Mouse (Mus musculus) layer of hippocampus, postnatal 10 days (tissue): ENCODE data around the gene Gstm1. TPM values are rescaled to one million over a fixed set of nuclear protein-coding genes. Genes with fewer than 3 reads are reported as not detected.
"Not testable (repeated sequence)": the region's sequence is repeated elsewhere in the genome, so short reads cannot be mapped to it uniquely, and the experiment has no call there.

Experiments
- DNase-seq, 2 experiments: peaks; one replicate each; pipeline ENCODE4 v3.0.0; 2021; ENCODE audit warnings: low spot score in 2 of 2
- total RNA-seq, 2 experiments: library from RNA; stranded (reverse); gene quantifications; 2 replicates each; pipeline ENCODE4 v1.2.3; 2021

Gstm1 gene
- total RNA-seq, 2 experiments from 2014 or later = 94.4 to 102 TPM

- not testable (repeated sequence) for DNase-seq
Measured at GRCm38 (mm10) chr3:108016468-108016867, 1.3 kb downstream of the Gstm1 start.

GRCm38 (mm10) chr3:108014974-108015346 is 2.8 kb downstream of the Gstm1 start:
- DNase-seq = no peak

- no peak for DNase-seq
Measured at GRCm38 (mm10) chr3:108014098-108014973, 3.4 kb downstream of the Gstm1 start.

GRCm38 (mm10) chr3:108013331-108013871 is 4.4 kb downstream of the Gstm1 start:
- peak; percentile 45 to 48 for DNase-seq

GRCm38 (mm10) chr3:108011558-108011957 is 6.2 kb downstream of the Gstm1 start:
- DNase-seq = no peak

- DNase-seq = peak; percentile 57 to 67
Measured at GRCm38 (mm10) chr3:108010286-108010685, 7.5 kb downstream of the Gstm1 start.

- no peak for DNase-seq
Measured at GRCm38 (mm10) chr3:108002021-108002420, 15.8 kb downstream of the Gstm1 start.

GRCm38 (mm10) chr3:107999491-107999890 is 18.3 kb downstream of the Gstm1 start:
- no peak for DNase-seq

- DNase-seq = no peak
Measured at GRCm38 (mm10) chr3:107998591-107998990, 19.2 kb downstream of the Gstm1 start.

GRCm38 (mm10) chr3:107996576-107996975 is 21.2 kb downstream of the Gstm1 start:
- no peak for DNase-seq

GRCm38 (mm10) chr3:107995974-107996373 is 21.8 kb downstream of the Gstm1 start:
- not testable (repeated sequence) for DNase-seq

- DNase-seq = no peak
Measured at GRCm38 (mm10) chr3:107986041-107986562, 31.7 kb downstream of the Gstm1 start, which contains the start of gene Gstm2. TSS of gene Gstm2 (minus strand) at chr3:107986453.

- DNase-seq = not testable (repeated sequence)
Measured at GRCm38 (mm10) chr3:107985141-107985540, 32.6 kb downstream of the Gstm1 start.

GRCm38 (mm10) chr3:107984471-107984870 is 33.3 kb downstream of the Gstm1 start:
- no peak for DNase-seq

GRCm38 (mm10) chr3:107983771-107984170 is 34.0 kb downstream of the Gstm1 start:
- no peak for DNase-seq

GRCm38 (mm10) chr3:107982726-107983125 is 35.0 kb downstream of the Gstm1 start:
- DNase-seq = no peak

GRCm38 (mm10) chr3:107981261-107981660 is 36.5 kb downstream of the Gstm1 start:
- DNase-seq = no peak

- no peak for DNase-seq
Measured at GRCm38 (mm10) chr3:107977691-107978090, 40.1 kb downstream of the Gstm1 start.

GRCm38 (mm10) chr3:107974237-107974636 is 43.5 kb downstream of the Gstm1 start:
- no peak for DNase-seq

GRCm38 (mm10) chr3:107972070-107972469 is 45.7 kb downstream of the Gstm1 start:
- no peak for DNase-seq

- DNase-seq = not testable (repeated sequence)
Measured at GRCm38 (mm10) chr3:107971101-107971500, 46.7 kb downstream of the Gstm1 start.

- no peak for DNase-seq
Measured at GRCm38 (mm10) chr3:107968724-107969395, 48.9 kb downstream of the Gstm1 start, which contains the start of gene Gstm3. TSS of gene Gstm3 (minus strand) at chr3:107969283.
